Mouse (Mus musculus) cortical plate, adult 2 months (tissue): ENCODE measurements around the gene Cnot6l.

ENCODE experiments used
- CTCF ChIP-seq: fragments of 200-500 bp; IDR thresholded peaks from 2 replicates; pipeline ENCODE4 v1.5.1; 2011; ENCODE audit warnings: mild to moderate bottlenecking, control low read depth, low read length; ENCODE audit not compliant: insufficient read depth; ENCODE audit errors: extremely low read depth
- POLR2A ChIP-seq: fragments of 200-500 bp; IDR thresholded peaks from 2 replicates; pipeline ENCODE4 v1.6.1; 2011; ENCODE audit warnings: mild to moderate bottlenecking, low read length, control low read depth; ENCODE audit not compliant: insufficient read depth; ENCODE audit errors: extremely low read depth

GRCm38 (mm10) chr5:96206897-96207296 is 42.9 kb upstream of the Cnot6l start:
- TF ChIP-seq CTCF, result no peak
- no peak for TF ChIP-seq POLR2A
